Mouse (Mus musculus) CD4-positive helper T cell, adult 2 months (primary cell): ENCODE results near the gene Dph2.

Source experiments
- DNase-seq: peaks from one replicate; pipeline ENCODE4 v3.0.0-alpha.2; 2012; ENCODE audit warnings: low read depth, missing footprints, low spot score

The Dph2 gene

GRCm38 (mm10) chr4:117891738-117892161, at the start of gene Dph2:
Gene Dph2, minus strand, starts transcription at chr4:117892032.
- DNase-seq, result peak; percentile 88

DNA sequence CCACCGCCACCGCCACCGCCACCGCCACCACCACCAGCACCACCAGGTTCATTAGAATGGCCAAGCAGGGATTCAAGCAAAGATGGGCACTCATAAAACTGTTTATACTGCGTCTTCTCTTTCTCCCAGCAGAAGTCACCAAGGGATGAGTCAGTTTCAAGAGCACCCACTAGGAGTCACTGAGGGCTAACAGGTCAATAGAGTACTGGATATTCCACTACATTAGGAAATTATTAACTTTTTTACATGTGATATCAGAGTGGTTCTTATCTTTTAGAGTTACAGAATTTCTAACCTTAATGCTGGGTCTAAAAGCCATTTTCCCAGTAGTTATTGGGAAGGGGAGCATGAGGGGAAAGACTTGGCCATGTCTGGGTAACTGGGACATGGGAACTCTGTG, 45.1 kb upstream of the Dph2 start:
- DNase-seq, result no peak

DNA sequence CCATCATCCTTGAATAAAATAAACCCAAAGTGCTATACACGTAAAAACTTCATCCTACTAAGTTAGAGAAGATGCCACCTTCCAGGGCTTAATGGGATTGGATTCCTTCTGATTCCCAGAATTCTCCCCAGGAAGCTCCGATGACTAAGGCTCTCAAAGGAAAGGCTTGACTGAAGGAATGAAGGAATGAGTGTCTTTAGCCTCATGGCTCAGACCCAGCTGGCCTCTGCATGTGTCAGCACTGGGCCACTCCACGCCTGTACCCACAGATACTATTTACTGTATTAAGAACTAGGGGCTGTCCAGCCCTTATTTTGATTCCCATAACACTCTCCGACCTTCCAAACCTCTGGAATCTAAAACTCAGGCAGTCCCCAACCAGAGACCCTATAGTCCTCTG, 42.2 kb upstream of the Dph2 start:
- DNase-seq, result no peak

DNA sequence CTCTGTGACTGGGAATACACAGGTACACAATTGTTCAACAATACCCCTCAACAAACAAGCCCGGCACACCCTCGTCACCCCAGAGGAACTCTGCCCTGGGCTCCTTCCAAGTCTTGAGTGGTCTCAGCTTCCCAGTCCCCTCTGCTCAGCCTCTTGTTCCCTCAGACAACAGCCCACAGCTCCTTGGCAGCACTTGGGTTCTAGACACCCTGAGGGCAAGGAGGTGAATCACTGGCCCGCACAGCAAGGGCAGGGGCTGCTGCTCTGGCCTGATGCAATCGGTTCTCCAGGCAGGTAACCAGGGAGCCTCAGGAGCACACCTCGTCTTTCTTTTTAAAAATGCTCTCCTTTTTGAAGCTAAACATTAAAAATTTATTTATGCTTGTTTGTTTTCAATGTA, 41.4 kb upstream of the Dph2 start:
- no peak for DNase-seq

- DNase-seq, result no peak
These were observed 37.6 kb upstream of the Dph2 start, which contains the start of gene Artn for GRCm38 (mm10) chr4:117929391-117929881. Gene Artn, minus strand, starts transcription at chr4:117929763.

GRCm38 (mm10) chr4:117928699-117929241, 36.9 kb upstream of the Dph2 start:
- no peak for DNase-seq

DNA sequence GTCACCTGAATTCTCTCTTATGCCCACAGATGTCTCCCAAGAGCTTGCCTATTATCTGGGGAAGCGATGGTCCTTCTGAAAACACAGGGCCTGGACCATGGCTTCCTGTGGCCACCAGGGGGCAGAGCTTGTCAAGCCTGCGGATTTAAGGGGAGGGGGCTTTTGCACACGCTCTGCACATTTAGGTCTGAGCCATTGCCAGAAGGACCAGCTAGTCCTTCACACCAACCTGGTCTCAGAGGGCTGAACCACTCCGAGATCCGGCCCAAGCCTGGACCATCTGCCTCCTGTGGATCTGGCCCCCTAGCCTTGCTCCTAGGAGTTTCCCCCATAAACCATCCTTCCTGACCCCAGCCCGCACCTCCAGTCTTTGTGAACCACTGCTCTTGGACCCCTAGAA, 36.4 kb upstream of the Dph2 start:
- peak; percentile 30 for DNase-seq

GRCm38 (mm10) chr4:117926545-117927482, 35.0 kb upstream of the Dph2 start:
- no peak for DNase-seq

DNA sequence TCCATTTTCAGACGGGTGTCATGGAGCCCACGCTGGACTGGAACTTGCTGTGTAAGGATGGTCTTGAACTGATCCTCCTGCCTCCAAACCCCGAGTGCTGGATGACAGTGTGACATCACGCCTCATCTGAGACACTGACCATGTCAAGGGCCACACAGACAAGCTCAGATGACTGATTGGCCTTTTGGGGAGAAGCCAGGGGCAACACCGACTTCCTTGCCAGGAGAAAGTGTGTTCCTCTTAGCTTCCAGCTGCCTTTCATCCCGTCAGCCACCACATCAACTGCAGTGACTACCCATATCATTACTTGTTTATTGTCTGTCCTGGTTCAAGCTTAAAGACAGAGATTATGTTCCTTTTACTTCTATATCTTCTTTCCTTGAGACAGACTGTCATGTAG, 33.1 kb upstream of the Dph2 start:
- DNase-seq, result no peak

- DNase-seq, result no peak
These were observed 31.6 kb upstream of the Dph2 start for GRCm38 (mm10) chr4:117923450-117923849.

GRCm38 (mm10) chr4:117921358-117921757, 29.5 kb upstream of the Dph2 start:
- no peak for DNase-seq

DNA sequence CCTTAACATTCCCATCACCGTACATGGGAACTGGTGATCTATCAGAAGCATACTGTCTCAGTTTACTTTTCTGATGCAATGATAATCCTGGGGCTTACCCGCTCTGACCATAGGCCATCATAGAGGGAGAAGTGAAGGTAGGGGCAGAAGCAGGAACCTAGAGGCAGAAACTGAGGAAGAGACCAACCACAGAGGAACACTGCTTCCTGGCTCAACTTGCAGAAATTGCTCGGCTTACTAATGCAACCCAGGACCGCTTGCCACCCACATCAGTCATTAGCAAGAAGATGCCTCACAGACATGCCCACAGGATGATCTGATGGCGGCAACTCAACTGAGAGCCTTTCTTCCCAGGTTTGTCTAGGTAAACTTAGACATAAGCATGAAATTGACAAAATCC, 26.9 kb upstream of the Dph2 start:
- DNase-seq, result no peak

DNA sequence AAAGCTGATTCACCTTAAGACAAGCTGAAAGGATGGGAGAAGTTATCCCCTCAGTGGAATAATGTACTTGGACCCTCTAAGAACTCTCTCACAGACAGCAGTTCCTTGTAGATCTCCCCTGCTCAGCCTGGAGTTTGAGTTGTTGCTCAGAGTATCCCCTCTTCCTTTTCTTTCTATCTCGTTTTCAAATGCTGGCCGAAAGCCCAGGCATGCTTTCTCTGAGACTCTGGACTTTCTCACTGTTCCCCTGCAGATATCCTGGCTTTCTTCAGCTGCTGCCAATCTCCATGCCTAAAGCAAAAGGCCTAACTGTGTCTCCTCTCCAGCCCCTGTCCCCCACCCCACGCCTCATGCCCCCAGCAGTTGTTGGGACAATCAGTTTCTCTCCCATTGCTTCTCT, 26.4 kb upstream of the Dph2 start:
- no peak for DNase-seq

GRCm38 (mm10) chr4:117917847-117918246, 26.0 kb upstream of the Dph2 start:
- DNase-seq, result no peak

DNA sequence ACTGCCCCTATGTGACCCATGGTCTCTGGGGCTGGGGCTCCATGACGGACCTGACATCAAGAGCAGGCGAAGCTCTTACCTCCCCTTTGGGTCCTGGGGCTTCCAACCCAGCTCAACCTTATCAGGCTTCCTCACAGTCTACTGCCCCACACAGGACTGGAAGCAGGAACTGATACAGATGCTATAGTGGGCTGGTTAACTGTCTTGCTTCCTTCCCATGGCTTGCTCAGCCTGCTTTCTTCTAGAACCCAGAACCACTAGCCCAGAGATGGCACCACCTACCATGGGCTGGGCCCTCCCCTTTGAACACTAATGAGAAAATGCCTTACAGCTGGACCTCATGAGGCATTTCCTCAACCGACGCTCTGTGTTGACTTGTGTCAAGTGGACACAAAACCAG, 25.6 kb upstream of the Dph2 start:
- DNase-seq, result no peak

- no peak for DNase-seq
These were observed 24.6 kb upstream of the Dph2 start for GRCm38 (mm10) chr4:117916386-117916785.

DNA sequence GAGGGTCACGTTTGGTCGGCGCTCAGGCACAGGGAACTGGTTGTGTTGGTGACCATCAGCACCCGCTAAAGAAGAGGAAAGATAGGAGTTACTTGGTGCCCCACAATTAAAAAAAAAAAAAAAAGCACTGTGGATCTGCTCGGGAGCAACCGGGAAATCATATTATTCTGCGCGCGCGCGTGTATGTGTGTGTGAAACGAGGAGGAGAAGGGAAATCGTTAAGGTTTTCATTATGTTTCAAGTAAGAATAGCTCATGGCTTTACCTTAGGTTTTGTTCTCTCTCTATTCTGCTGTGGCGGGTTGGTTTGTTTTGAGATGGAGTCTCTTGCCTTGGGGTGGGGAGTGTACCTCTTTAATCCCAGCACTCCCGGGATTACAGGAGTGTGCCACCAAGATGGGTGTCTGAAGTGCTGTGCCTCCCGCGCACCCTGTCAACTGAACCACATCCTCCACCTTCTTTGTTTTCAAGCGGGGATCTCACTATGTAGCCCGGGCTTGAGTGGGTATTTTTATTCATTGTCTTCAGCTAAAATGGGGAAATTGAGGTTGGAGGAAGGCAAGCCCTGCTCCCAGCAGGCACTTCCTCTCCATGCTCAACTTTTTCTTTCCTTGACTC, 23.8 kb upstream of the Dph2 start:
- no peak for DNase-seq

DNA sequence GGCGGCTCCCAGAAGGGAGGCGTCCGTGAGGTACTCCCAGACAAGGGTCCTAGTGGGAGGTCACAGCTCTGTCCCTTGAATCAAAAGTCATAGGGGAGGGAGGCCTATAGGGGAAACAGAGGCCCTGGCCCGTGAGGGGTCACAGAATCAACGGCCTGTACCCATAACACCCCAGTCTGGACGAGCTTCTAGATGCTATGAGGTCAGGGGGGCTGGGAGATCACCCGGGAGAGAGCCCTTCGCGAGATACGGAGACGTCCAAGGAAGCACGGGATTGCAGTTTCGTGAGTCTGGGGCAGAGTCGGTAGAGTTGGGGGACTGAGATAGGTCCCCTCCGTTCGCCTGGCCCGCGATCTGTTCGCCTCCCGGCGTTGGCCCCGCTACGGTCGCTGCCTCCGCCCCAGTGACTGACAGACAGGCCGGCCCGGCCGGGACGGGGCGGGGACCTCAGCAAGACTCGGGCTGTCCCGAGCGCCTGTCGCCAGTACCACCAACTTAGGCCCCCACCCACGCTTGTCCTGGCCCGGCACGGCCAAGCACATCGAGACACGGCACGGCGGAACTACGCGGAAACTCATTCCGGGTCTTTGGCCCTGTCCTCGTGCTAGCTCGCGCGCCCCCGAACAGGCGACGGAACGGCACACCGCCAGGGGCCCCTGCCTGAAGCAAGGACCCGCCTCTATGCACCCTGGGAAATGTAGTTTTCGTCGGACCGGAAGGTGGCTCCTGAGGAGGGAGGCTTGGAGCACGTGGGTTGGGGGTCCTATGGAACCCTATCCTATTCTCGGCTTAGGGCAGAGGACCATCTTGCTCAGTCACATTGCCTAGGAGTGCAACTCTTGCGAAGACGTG, 23.0 kb upstream of the Dph2 start, which contains the start of gene Ipo13:
Gene Ipo13 (minus strand): TSS at position 409 of the 852 bp plus-strand sequence.
- peak; percentile 91 for DNase-seq

DNA sequence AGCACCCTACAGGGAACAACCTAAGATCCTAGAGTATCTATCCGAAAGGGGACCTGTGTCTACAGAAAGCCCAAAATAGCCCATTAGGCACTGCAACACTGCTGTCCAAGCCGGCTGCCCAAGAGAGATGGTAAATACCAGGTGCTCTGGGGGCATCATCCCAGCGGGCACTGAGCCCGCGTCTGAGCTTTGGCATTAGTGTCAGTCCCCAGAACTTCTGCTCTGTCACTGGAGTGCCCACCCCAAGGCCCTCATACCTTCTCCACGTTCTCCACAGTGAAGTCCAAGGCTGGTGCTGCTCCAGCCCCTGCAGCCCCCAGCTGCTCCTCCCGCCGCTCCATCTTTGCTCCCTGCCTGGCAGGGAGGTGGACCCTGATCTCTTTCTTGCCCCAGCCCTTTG, 22.2 kb upstream of the Dph2 start:
- DNase-seq, result no peak

GRCm38 (mm10) chr4:117913421-117913820, 21.6 kb upstream of the Dph2 start:
- no peak for DNase-seq

DNA sequence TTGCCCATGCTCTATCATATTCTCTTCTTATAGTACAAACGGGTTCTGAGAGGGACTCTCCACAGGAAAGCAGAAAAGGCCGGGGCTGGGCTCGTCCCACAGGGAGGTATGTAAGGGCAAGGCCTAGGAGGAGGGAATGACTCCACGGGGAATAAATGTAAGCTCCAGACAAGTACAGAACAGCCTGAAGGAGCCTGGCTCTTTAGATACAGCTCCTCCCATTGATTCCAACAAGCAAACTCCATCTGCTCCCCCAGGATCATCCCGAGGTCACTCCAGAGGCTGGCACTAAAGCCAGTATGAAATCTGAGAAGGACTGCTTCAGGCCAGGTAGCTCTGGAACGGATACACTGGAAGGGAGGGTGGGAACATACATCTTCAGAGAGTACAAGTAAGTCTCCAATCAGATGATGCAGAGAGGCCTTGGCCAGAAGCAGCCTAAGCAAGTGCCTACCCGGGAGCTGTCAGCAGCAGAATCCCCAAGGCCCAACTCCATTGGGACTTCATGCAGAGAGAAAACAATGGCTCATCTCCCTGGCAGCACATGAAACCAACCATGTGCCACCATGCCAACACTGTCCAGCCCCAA, 20.9 kb upstream of the Dph2 start:
- DNase-seq, result no peak
